Mouse (Mus musculus) left cerebral cortex, postnatal 36 days (tissue): ENCODE measurements around the gene Gm12166. TPM values are rescaled to one million over a fixed set of nuclear protein-coding genes. Genes with fewer than 3 reads are reported as not detected.

Experiments
- DNase-seq, 2 experiments: peaks; one replicate each; pipeline ENCODE4 v3.0.0; 2021 to 2022; ENCODE audit warnings: low spot score in 2 of 2, mixed read lengths in 1 of 2
- intact Hi-C: fragments of 180-260 bp; cut with DNase I; formaldehyde crosslinking; loops from one replicate; pipeline ENCODE4 v1.15.1; 2025
- total RNA-seq, 2 experiments: library from RNA; stranded (reverse); gene quantifications; 2 replicates each; pipeline ENCODE4 v1.2.3; 2021

The Gm12166 gene
- 1 to 10 TPM; 2.6 to 6.4 TPM for total RNA-seq

DNA sequence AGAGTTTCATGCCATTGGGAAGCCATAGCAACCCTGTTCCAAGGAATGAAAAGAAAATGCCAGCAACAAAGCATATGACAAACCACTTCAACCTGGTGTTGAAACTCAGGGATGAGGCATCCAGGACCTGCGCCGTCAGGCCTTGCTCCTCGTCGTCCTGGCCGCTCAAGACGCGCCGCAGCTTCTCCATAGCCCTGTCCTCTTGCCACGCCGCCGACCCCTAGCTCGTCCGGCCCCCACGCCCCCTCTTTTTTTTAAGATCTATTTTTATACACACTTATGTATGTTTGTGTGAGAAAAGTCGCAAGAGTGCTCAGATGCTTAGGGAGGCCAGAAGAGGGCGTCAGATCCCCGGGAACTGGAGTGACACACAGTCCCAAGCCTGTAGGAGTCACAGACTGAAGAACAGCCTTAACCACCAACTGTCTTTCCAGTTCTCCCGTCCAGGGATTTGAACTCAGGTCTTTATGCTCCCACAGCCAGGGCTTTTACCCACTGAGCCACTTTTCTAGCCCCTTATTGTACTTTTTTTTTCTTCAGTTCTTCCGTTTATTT lies at the start of gene Gm12166:
TSS of gene Gm12166 (minus strand) at position 217 of the 555 bp plus-strand sequence.
- peak in 1 of 2 experiments; percentile 56 for DNase-seq
- intact Hi-C loops: loop anchor here (2.0 kb wide), 1 partner anchor 163 kb away; no protein-coding TSS in a partner anchor

DNA sequence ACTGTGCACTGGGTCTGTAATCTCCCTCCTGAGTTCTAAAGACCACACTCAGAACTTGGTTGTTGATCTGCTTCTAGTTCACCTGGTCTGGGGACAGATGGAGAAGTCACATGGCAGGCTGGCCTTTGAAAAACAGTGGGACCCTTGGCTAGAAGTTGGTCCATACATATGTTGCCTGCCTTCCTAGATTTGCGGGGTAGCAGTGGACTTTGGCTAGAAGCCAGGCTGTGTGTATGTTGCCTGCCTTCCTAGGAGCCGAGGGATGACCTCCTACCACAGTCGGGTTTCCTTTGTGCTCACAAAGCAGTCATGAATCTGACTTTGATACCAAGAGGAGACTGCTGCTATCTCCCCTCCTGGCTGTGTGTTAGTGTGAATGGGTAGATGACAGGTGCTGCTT lies 44.9 kb upstream of the Gm12166 start:
- intact Hi-C loops: no loop called here
- DNase-seq: no peak

DNA sequence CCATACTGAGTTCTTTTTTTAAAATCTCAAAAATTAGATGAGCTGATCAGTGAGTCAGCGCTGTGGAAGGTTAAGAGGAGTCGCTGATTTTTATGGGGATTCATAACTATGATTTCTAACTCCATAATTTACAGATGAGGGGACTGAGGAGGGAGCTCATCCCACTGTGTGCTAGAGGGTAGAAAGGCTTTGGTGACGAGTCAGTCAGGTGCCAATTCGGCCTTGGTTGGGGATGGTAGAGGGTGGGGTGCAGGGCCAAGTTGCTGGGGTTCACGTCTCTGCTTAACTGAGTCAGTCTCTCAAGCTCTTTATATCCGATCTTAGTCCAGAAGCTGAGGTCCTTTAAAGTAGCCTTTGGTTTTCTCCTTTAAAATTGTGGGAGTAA lies 44.1 kb upstream of the Gm12166 start:
- intact Hi-C loops: no loop called here
- no peak for DNase-seq

DNA sequence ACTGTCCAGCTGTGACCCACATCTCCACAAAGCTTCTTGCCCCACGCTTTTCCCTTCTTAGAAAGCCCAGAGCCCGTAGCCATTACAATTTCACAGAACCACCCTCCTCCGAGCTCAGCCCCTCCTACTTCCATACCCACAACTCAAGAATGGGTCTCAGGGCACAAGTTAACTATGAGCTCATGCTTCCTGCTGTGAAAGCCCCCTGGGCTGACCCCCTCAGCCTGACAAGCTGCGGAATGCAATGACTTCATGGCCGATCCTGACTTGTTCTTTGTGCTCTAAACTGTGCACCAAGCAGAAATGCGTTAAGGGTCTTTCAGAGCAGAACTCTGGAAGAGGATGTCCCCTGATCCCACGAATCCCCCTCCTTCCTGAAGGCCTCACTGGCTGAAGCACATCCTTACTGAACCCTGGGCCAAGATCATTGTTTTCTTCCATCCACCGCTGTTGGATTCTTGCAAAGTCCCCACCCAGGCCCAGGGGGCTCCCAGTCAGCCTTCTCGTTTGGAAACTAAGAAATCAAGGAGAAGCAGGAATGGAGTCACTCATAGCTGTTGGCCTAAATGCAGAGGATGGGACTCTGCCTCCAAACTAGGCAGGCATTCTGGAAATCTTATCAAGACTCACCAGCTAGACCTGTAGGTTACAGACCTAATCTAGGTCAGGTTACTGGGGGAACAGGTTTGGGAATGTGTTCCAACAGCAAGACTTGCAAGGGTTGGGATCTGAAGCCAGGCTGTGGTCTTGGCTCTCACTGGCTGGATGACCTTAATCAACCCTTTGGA lies 43.5 kb upstream of the Gm12166 start:
- DNase-seq: no peak
- intact Hi-C loops: no loop called here

DNA sequence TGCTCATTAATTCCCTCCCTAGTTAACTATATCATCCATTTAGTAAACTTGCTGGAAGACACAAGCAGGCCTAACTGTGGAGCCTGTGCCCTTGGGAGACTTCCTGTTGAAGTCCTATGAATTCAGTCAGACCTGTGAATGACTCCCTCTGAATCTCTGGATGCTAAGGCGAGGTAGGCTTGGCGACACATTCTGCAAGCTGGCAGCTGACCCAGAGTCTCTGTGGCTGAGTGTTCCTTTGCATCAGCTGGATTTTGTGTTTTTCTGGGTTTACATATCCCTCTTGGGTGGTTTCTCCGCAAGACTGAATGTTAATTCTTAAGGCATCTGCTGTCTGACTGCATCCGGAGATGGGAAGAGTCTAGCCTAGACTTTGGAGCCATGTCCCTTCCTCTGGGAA lies 40.0 kb upstream of the Gm12166 start:
- intact Hi-C loops: no loop called here
- peak; percentile 19 to 31 for DNase-seq

DNA sequence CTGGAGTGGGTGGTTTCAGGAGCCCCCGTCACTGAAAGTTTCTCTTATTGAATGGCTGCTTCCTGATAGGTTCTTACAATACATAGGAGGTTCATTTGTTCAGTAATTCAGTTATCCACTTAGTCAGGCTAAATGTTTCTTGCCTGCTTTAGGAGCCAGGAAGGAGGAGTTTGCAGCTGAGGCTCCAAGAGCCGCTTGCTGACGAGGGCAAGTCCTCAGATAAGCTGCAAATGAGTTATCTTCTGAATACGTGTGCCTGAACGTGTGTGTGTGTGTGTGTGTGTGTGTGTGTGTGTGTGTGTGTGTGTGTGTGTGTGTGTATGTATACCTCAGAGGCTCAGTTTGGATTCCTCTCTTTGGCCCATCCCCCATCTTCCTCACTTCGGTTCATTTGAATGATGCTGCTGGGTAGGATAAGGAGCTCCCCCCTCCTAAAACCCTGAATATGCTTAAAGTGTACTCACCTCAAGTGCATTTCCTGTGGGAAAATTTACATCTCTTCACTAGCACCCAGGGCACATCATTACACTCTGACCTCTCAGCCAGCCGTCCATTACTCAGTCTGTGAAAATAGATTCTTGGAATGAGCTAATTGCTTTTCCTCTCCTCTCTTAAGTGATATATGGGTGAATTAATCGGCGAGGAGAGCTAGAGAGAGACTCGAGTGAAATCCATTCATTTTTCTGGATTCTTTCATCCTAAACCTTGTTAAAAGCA lies 39.0 kb upstream of the Gm12166 start:
- DNase-seq: no peak

DNA sequence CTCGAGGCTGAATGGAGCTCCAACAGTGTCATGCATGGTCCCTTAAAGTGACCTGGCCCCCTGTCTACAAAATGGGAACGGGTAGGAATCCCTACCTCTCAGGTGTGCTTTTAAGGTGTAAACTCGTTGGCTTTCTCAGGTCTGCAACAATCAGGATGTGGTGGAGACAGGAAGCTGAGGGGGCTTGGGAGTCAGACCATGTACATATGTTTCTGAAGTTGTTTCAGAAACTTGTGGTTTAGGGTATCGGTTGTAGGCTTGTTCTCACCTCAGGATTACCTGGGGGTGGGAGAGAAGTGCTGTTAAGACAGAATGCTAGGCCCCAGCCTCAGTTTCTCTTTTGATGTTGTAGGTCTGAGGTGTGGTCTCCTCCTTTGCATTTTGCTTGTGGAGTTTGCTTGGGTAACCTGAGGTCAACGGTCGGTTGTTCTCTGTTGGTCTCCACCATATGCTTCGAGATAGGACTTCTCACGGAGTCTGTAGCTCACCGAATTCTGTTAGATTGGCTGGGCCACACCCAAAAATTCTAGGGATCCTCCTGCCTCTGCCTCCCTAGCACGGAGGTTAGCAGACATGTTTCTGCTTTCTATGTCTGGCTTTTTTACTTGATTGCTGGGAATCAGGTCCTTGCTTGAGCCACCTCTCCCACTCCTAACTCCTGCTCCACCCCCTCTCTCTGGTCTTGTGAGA lies 38.1 kb upstream of the Gm12166 start:
- no peak for DNase-seq
- intact Hi-C loops: no loop called here

More for the DNA sequence above, 39.0 kb upstream of the Gm12166 start:
- intact Hi-C loops: no loop called here

DNA sequence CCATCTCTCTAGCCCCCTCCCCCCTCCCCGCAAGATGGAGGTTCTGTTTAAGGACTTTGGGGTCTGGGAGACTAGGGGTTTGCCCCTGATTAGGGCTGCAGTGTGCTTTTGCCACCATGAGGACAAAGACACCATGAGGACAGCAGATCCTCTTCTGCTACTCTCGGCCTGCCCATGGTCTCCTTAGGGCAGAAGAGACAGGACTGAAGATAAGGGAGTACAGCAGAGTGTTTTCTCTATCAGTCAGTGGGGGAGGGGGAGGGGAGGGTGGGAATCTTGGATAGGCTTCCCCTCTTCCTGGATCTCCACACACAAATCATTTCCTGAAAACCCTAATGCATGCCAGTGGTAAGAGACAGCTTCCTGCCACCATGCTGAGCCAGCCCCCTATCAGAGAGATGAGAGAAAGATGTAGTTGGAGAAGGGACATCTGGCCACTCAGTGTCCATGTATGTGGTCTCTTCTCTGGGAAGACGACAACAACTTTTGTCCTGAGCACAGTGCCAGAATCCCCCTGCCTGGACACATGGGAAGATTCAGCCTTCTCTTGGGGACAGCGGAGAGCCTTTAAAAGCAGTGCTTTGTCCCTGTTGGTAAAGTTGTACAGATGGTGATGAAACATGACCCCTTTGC lies 37.1 kb upstream of the Gm12166 start:
- no peak for DNase-seq
- intact Hi-C loops: no loop called here

DNA sequence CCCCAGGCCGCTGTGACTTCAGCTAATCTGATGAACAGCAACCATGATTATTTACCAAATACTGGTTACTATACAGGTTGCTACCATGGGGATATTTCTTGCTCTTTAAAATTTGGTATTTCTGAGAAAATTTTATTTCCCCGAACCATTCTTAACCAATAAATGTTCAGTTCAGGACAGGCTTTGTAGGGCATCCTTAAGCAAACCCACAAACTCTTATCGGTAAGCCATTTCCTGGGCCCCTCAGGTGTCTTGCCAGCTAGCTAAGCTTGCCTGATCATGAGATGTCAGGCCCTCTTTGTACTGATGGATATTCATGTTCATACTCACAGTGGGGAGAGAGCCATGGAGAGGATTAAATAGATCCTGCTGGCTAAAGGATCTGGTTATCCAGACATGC lies 34.3 kb upstream of the Gm12166 start:
- intact Hi-C loops: no loop called here

DNA sequence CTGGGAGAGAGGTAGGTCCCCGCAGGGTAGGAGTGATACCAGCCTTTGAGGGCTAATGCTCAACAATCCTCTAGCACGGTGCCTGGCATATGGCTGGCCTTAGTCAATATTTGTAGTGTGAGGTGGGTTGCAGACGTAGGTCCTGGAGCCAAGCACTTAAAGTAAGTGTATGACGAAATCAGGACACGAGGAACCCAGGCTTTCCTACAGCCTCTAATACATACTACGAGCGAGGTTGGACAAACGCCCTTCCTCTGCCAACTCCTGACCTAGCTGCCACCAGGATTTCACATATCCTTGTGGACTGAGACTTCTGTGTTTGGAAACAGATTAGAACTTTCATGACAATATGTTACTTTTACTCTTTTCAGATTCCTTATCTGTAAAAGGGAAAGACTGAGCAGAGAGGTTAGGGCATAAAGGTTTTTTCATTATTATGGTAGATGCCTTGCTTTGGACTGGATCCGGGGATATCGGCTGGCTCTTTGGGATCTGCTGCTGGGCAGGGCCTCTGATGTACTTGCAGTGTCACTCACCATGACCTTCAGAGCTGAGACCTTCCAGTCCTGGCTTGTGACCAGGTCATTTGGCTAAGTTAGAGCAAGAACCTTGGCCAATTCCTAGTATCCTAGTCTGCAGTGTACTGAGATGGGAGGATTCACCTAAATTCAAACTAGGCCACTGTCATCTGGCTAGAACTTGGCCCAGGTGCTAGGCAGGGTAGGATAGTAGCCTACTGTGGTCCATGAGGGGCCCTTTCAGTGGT lies 33.5 kb upstream of the Gm12166 start:
- no peak for DNase-seq
- intact Hi-C loops: no loop called here

More for the DNA sequence above, 34.3 kb upstream of the Gm12166 start:
- no peak for DNase-seq

DNA sequence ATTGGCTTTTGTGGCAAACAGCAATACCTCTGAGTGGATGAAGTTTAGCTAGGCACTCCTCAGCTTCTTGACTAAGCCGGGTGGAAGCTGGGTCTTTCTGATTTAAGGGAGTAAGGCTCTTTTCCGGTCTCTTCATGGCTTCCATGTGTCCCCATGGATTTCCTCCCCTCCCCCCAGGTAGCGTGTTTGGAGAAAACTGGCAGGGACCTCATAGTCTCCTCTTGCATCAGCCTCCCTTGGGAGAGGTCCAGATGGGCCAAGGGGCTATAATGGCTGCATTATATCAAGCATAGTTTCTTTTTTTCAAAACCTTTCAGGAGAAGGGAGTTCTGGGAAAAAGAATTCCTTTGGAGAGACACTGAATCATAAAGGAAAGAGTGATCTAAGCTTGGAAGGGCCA lies 32.4 kb upstream of the Gm12166 start:
- no peak for DNase-seq
- intact Hi-C loops: no loop called here

DNA sequence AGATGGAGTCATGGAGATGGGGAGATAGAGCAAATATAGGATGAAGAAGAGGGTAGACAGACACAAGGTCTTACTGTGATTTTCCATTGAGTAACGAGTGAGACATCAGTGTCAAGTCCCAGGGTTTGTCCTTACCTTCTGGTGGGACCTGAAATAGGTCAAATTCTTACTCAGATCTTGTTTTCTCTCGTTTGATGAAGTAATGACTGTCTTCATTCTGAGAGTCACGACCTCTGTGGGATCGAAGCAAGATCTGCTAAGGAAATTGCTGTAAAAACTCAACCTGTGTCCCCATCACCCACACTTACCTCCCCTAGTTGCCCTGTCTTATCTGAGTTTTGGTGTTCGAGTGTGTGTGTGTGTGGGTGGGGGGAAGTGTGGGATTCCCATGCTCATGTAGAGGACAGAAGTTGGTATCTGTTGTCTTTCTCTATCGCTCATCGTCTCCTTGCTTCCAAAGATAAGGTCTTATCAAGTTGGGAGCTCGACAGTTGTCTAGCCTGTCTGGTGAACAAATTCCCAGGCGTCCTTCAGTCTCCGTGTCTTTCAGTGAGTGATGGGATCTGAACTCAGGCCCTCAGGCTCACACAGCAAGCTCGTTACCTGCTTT lies 31.8 kb upstream of the Gm12166 start:
- intact Hi-C loops: no loop called here
- no peak for DNase-seq

DNA sequence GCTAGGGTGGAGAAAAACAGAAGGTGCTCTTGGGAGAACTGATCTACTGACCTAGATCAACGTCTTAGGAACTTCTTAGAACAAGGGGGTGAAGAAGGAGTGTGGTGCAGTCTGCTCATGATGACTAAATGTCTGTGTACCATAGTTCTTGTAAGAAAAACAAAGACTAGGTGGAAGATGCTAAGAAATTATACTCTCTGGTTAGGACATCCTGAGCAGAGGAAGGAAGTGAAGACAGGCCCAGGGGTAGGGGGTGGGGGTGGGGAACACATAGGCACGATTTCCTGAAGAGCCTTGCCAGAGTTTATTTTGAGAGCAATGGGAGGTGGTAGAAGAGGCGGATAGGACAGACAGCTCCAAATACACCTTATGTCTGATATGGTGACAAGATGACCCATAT lies 31.3 kb upstream of the Gm12166 start:
- DNase-seq: no peak
- intact Hi-C loops: no loop called here

DNA sequence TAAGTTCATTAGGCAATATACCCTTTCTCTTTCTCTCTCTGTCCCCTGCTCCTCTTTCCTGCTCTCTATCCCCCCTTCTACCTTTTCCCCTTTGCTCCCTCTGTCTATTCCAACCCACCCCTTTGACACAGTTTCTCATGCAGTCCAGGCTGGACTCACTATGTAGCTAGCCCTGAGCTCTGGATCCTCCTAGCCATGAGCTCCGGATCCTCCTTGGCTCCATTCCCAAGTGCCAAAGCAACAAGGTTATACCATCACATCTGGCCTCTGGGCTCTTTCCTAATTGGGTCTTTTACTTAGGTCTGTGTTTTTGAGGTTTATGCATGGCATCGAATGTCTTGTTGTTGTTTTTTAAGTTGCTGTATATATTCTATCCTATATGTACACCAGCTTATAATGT lies 29.0 kb upstream of the Gm12166 start:
- intact Hi-C loops: no loop called here

DNA sequence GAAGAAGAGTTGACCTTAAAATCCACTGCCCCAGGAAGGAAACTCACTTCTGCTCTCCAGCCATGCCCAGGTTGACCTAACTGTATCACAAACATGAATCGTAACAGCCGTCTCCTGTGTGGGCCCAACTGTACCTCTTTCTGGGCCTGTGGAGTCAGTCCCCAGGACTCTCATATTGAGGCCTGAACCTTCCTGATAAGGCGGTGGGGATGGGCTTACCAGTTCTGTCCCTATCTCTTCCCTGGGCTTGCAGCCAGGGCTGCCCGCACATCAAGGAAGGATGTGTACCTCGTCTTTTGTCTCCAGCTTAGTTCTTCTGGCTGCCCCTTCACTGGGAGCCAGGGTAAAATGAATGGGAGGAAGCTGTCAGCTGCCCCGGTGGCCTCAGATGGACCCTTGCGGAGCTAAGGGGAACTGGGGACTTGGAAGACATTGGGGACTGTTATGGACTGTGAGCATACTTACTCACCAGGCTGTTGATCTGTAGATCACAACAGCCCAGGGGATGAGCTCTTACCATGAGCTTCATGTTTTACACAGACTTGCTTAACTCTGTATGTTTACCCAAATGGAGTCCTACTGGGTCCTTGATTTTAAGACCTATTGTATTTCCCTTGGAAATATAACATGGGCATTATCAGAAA lies 25.7 kb upstream of the Gm12166 start:
- DNase-seq: no peak
- intact Hi-C loops: no loop called here

More for the DNA sequence above, 29.0 kb upstream of the Gm12166 start:
- DNase-seq: no peak

DNA sequence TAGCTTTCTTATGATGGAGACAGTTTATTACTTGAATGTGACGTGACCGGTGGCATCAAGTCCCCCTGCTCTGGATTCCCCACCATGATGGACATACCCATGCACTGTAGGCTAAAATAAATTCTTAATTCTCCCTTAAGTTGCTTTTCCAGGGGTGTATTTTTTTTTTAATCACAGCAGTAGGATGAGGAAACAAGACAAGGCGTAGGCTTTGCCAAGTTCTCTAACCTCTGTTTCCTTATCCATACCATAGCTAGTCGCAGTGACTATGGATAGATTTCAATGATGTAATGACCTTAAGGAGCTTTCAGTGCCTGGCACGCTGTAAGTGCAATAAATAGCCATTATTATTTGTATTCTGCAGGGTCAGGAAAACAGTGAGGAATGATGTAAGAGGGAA lies 25.2 kb upstream of the Gm12166 start:
- no peak for DNase-seq
- intact Hi-C loops: no loop called here

DNA sequence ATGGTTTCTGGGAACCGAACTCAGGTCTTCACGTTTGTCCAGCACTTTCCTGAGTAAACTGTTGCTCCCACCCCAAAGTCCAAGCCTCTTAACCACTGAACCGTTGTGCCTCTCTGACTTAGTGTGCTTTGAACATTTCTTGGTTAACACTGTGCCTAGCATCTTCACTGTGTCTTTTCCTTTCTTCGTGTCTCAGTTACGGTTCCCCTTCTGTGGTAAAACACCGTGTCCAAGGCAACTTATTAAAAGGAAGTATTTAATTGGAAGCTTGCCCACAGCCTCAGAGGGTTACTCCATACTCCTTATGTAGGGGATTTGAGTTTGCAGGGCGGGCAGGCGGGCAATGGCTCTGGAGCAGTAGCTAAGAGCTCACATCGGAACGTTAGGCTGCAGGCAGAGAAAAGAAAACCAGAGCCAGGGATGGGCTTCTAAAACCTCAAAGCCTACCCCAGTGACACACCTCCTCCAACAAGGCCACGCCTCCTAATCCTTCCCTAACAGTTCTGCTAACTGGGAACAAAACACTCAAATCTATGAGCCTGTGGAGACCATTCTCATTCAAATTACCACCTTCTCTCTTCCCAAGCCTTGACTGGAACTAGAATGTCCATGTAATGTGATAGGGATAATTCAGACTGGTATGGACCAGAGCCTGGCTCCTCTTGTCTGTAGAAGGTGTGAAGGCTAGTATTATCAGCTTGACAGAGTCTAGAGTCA lies 24.5 kb upstream of the Gm12166 start:
- no peak for DNase-seq
- intact Hi-C loops: no loop called here

DNA sequence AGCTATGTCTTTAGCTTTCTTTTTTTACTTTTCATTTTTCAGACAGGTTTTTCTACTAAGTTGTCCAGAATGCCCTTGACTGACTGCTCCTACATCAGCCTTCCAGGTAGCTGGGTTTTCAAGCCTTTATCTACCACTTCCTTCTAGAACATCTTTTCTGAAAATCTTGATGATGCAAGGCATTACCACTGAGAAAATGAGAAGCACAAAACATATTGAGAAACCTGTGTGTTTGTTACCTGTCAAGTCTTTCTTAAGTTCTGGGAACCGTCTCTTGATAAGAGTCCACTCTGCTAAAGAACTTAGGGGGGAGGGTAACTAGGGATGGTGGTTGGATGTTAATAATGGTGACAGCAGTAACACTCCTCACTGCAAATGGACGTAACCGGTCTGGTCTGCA lies 23.4 kb upstream of the Gm12166 start:
- DNase-seq: no peak
- intact Hi-C loops: no loop called here
